Mouse (Mus musculus) stomach, embryonic 16.5 days (tissue): ENCODE measurements around the gene B4galnt1. TPM values are rescaled to one million over a fixed set of nuclear protein-coding genes. Genes with fewer than 3 reads are reported as not detected.

ENCODE experiments used
- ATAC-seq: fragments of 200-750 bp; cut with Nextera tagmentation; 2 replicates; pipeline ENCODE4 v1.8.0; 2017; ENCODE audit warnings: moderate number of reproducible peaks, moderate TSS enrichment; ENCODE audit not compliant: insufficient read depth, low FRiP score
- H3K27ac ChIP-seq: fragments of 300-500 bp; sonication (generic); 2 replicates; pipeline ENCODE4 v1.5.1; 2014; ENCODE audit warnings: low read length
- H3K27me3 ChIP-seq: fragments of 300-500 bp; sonication (generic); 2 replicates; pipeline ENCODE4 v1.6.1; 2014; ENCODE audit warnings: low read length, control low read depth, mixed read lengths; ENCODE audit not compliant: control insufficient read depth, insufficient read depth
- H3K36me3 ChIP-seq: fragments of 300-500 bp; sonication (generic); 2 replicates; pipeline ENCODE4 v1.6.1; 2014; ENCODE audit warnings: low read length; ENCODE audit not compliant: control insufficient read depth, insufficient read depth
- H3K4me1 ChIP-seq: fragments of 300-500 bp; sonication (generic); 2 replicates; pipeline ENCODE4 v1.6.1; 2014; ENCODE audit warnings: low read length, control low read depth, mixed read lengths; ENCODE audit not compliant: control insufficient read depth, insufficient read depth
- H3K4me2 ChIP-seq: fragments of 300-500 bp; sonication (generic); 2 replicates; pipeline ENCODE4 v1.6.1; 2014; ENCODE audit warnings: low read depth, low read length, mixed read lengths
- H3K4me3 ChIP-seq: fragments of 300-500 bp; sonication (generic); replicated peaks from 2 replicates; pipeline ENCODE4 v1.5.1; 2014; ENCODE audit warnings: mild to moderate bottlenecking, low read length
- H3K9ac ChIP-seq: fragments of 300-500 bp; sonication (generic); 2 replicates; pipeline ENCODE4 v1.6.1; 2014; ENCODE audit warnings: low read length
- H3K9me3 ChIP-seq: fragments of 300-500 bp; sonication (generic); replicated peaks from 2 replicates; pipeline ENCODE4 v1.6.1; 2016; ENCODE audit warnings: low read length, control low read depth; ENCODE audit not compliant: control insufficient read depth
- WGBS: fragments of 180-500 bp; shearing (Covaris S2); extraction: QIAGEN DNeasy Blood & Tissue Kit; methylation state at CpG from one replicate; pipeline ENCODE4 v1.1.7; 2014; 5-methylcytosine and 5-hydroxymethylcytosine counted together
- polyA plus RNA-seq: library from polyadenylated mRNA; unstranded; fragments of >200 nt; fragmentation: Nextera tagmentation; extraction: Ambion mirVana; gene quantifications from 2 replicates; pipeline ENCODE4 v1.2.1, GENCODE M21; 2015

B4galnt1 gene
- polyA plus RNA-seq, 1 experiment from 2014 or later: 29.3 TPM

- Histone ChIP-seq H3K4me1 (peaks cover 22% of the 10 kb centered on the region), H3K4me2 (no peak overlapping the region), H3K27me3 (peaks cover 6% of the 10 kb centered on the region; the same call in 1 of the 2 replicates), H3K36me3 (peaks cover 8% of the 10 kb centered on the region; the same call in 1 of the 2 replicates), H3K9me3 (0 out of 2 replicates have a peak, but pooled peaks cover 3% of the 10 kb centered on the region), H3K9ac (no peak overlapping the region), H3K27ac (no peak overlapping the region), H3K4me3 (no peak overlapping the region)
- no peak for ATAC-seq
- WGBS: 83% methylated on average over 1 of the region's 1 CpGs
Observed at GRCm38 (mm10) chr10:127186451-127186850, 21.4 kb downstream of the B4galnt1 start.

DNA sequence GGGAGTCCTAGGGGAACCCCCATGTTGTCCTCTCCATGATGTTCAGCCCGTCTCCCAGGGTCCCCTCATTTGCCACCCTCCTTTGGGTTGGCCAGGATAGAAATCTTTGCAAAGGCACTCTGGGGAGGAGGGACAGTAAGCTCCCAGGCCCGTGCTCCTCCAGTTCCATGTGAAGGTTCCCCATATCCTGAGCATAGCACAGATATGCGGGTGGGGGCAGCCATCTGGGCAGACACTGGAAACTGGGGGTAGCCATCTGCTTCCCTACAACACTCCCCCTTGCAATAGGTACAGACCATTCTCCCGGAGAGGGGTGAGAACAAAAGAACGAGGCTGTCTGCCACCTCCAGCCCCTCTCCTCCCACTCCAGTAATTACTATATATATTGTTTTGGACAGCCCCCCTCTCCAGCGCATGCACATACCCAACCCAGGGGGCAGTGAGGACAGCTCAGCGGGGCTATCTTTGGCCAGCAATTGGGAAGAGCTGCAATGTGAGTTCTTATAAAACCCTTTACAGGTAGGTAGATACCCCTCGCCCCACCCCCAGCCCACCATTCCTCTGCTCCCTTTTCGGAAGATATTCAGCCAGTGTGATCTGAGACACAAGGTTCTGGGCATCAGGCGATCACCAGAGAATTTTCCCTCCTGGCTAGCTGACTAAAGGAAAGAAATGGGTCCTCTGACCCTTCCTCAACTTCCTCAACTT lies 22.5 kb downstream of the B4galnt1 start:
- Histone ChIP-seq H3K4me3 (peak overlapping the region; percentile 62), H3K27ac (peak overlapping the region; percentile 96; the same call in 1 of the 2 replicates), H3K9me3 (0 out of 2 replicates have a peak, but pooled peaks cover 3% of the 10 kb centered on the region), H3K9ac (peak overlapping the region; percentile 82), H3K27me3 (no peaks in the 10 kb centered on the region), H3K4me2 (peak overlapping the region; percentile 90), H3K36me3 (peaks cover 8% of the 10 kb centered on the region; the same call in 1 of the 2 replicates), H3K4me1 (peaks cover 22% of the 10 kb centered on the region)
- WGBS: 41% methylated on average over 10 of the region's 10 CpGs
- ATAC-seq: no peak

GRCm38 (mm10) chr10:127188079-127188453 lies 23.0 kb downstream of the B4galnt1 start:
- Histone ChIP-seq H3K27ac (peak overlapping the region; percentile 96), H3K9ac (peak overlapping the region; percentile 82), H3K9me3 (0 out of 2 replicates have a peak, but pooled peaks cover 3% of the 10 kb centered on the region), H3K4me1 (peaks cover 22% of the 10 kb centered on the region), H3K4me2 (peak overlapping the region; percentile 90), H3K4me3 (peak overlapping the region; percentile 62), H3K36me3 (peaks cover 8% of the 10 kb centered on the region; the same call in 1 of the 2 replicates), H3K27me3 (no peaks in the 10 kb centered on the region)
- 2% methylated on average over 20 of the region's 21 CpGs for WGBS
- no peak for ATAC-seq

DNA sequence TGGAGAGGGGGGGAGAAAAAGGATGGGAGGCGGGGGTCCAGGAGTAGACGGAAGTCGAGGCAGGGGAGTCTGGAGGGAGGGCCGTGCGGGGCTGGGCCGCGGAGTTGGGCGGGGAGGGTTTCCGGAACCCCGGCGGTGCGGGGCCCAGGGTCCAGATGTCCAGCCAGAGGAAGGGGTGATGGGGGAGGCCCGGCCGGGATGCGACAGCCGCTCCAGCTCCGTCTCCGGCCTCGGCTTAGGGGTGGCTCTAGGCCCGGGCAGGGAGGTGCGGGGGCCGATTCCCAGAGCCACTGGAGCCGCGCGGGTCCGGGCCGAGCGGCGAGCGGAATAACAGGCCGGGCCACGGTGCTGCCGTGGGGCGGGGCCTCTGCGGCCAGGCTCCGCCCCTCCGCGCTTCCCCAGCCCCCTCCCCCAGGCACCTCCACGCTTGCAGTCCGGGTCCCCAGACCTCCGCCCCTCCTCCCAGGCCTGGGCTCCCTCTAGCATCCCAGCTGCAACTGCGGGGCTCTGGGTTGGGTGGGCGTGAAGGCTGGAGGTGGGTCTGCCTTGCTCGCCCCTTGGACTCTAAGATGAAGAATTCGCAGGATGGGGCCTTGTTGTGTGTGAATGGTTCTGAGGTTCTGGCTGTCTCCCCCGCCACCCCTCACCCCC lies 23.6 kb downstream of the B4galnt1 start:
- peak overlapping the region; percentile 82 for H3K9ac ChIP-seq
- peak overlapping the region; percentile 62 for H3K4me3 ChIP-seq
- H3K4me1 ChIP-seq: peaks cover 22% of the 10 kb centered on the region
- H3K36me3 ChIP-seq: peaks cover 8% of the 10 kb centered on the region; the same call in 1 of the 2 replicates
- H3K27ac ChIP-seq: peak overlapping the region; percentile 96
- peak overlapping the region; percentile 90 for H3K4me2 ChIP-seq
- H3K9me3 ChIP-seq: 0 out of 2 replicates have a peak, but pooled peaks cover 3% of the 10 kb centered on the region
- under 1% methylated on average over 41 of the region's 46 CpGs for WGBS
- H3K27me3 ChIP-seq: no peaks in the 10 kb centered on the region
- peak; percentile 82 for ATAC-seq

DNA sequence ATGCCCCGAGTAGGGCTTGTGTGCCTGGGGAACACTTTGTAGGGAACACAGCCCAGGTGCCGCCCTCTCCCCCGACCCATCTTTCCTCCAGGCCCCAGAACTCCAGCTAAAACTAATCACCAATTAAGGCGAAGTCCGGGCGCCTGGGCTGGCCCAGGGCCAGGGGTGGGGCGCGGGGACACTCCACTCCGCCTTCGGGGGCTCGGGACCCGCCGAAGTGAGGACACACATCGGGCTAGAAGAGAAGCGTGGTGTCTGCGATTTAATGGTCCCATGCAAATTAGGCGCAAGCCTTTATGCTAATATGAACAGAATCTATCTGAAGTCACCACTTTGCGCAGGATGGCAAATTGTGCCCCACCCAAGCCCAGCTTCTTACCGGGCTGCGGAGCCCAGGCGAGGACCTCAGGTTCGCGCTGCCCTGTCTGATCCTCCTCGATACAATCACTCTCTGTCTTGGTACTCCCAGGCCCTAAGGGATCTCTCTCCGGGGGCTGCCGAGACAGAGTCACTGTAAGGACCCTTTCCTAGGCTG lies 24.2 kb downstream of the B4galnt1 start:
- Histone ChIP-seq H3K9ac (peak overlapping the region; percentile 82), H3K9me3 (0 out of 2 replicates have a peak, but pooled peaks cover 3% of the 10 kb centered on the region), H3K36me3 (peaks cover 8% of the 10 kb centered on the region; the same call in 1 of the 2 replicates), H3K4me3 (peak overlapping the region; percentile 62), H3K4me2 (peak overlapping the region; percentile 90), H3K4me1 (peaks cover 23% of the 10 kb centered on the region), H3K27me3 (no peaks in the 10 kb centered on the region), H3K27ac (peak overlapping the region; percentile 96)
- WGBS: 2% methylated on average over 26 of the region's 26 CpGs
- ATAC-seq: peak; percentile 16

GRCm38 (mm10) chr10:127189651-127190381 lies 24.8 kb downstream of the B4galnt1 start, which contains the start of gene Arhgef25:
TSS of gene Arhgef25 (minus strand) at chr10:127190083.
- Histone ChIP-seq H3K36me3 (peaks cover 8% of the 10 kb centered on the region; the same call in 1 of the 2 replicates), H3K9ac (peak within 1 kb of the TSS; percentile 82), H3K27ac (peak within 1 kb of the TSS; percentile 96), H3K4me2 (peak within 1 kb of the TSS; percentile 90), H3K4me3 (peak within 1 kb of the TSS; percentile 62), H3K4me1 (peaks cover 29% of the 10 kb centered on the region), H3K9me3 (0 out of 2 replicates have a peak, but pooled peaks cover 3% of the 10 kb centered on the region), H3K27me3 (no peaks in the 10 kb centered on the region)
- WGBS: 3% methylated on average over 35 of the region's 35 CpGs
- peak; percentile 71 for ATAC-seq

DNA sequence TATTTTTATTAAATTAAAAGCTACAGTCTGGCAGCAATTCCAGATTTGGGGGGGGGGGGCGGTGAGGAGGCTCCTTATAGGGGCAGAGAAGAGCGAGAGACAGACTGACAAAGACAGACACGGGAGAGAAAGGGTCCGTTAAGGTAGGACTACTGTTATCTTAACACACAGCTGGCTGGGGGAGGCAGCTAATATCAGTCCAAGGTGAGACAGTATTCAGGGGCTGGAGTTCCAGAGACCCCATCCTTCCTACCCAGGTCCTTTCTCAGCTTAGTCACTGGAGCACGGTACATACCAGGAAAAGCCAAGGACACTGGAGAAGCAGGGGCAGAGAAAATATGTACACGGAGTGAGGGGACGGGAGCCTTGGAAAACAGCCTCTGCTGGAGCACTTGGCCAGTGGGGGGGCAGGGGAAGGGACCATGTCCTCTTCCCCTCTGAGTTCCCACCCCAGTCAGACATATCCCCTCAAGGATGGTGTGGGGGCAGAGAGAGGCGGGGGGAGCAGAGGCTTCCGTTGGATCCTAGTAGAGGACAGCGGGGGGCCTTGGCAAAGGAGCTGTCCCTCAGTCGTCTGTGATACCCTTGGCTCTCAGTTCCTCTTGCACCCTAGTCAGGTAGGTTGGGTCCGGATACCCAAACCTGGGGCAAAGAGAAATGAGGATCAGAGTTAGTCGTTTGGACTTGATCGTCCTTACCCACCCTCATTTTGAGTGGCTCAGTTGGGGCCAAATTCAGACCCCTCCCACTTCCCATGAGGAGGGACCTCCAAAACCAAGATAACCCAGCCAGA lies 25.6 kb downstream of the B4galnt1 start:
- H3K4me1 ChIP-seq: peaks cover 32% of the 10 kb centered on the region
- peaks cover 8% of the 10 kb centered on the region; the same call in 1 of the 2 replicates for H3K36me3 ChIP-seq
- WGBS: 45% methylated on average over 14 of the region's 14 CpGs
- H3K4me2 ChIP-seq: peak overlapping the region; percentile 90
- no peaks in the 10 kb centered on the region for H3K27me3 ChIP-seq
- H3K9me3 ChIP-seq: 0 out of 2 replicates have a peak, but pooled peaks cover 3% of the 10 kb centered on the region
- H3K27ac ChIP-seq: peak overlapping the region; percentile 96
- H3K4me3 ChIP-seq: peak overlapping the region; percentile 62
- ATAC-seq: no peak
- peak overlapping the region; percentile 82 for H3K9ac ChIP-seq
